ENCODE assay signal across 18 mouse cellular contexts in genomic region chr14:22260033-22260419, GRCm38 (mm10).
DNase-seq lines count a peak whose midpoint lies in the region; ATAC-seq lines count a peak whose summit lies in the region.
"Had no signal": no experiment of that assay in that cellular context is flagged by ENCODE, and none has a peak within 500 bp of the region (broad histone marks: within the 10 kb centered on the region; RNA-seq: fewer than 3 reads in every experiment).

No protein-coding gene starts in this region.

- peaks cover 39% of the 10 kb centered on the region for H3K27me3 ChIP-seq in forebrain, embryonic 12.5 days
- H3K27me3 ChIP-seq in forebrain, embryonic 11.5 days (ENCODE audit: control insufficient read depth, insufficient read depth, low read length) = no peaks in the 10 kb centered on the region
- H3K27me3 ChIP-seq in midbrain, embryonic 12.5 days = no peaks in the 10 kb centered on the region; the same call in 1 of the 2 replicates
- no peaks in the 10 kb centered on the region for H3K27me3 ChIP-seq in midbrain, embryonic 16.5 days (ENCODE audit: control insufficient read depth, insufficient read depth, low read depth, low read length)
- peaks cover 8% of the 10 kb centered on the region for H3K27me3 ChIP-seq in neural tube, embryonic 15.5 days (replicated peaks)
- H3K27me3 ChIP-seq: neural tube, embryonic 12.5 days had no signal

- no peak overlapping the region; the same call in 1 of the 2 replicates for H3K4me2 ChIP-seq in forebrain, embryonic 12.5 days
- H3K4me2 ChIP-seq in forebrain, embryonic 11.5 days (ENCODE audit: low read depth, low read length, severe bottlenecking) = no peak overlapping the region
- H3K4me2 ChIP-seq in midbrain, embryonic 12.5 days (replicated peaks) = no peak overlapping the region
- H3K4me2 ChIP-seq in midbrain, embryonic 16.5 days (ENCODE audit: low read length) = no peak overlapping the region
- H3K4me2 ChIP-seq in neural tube, embryonic 15.5 days = peak overlapping the region; percentile 22; the same call in 1 of the 2 replicates

- H3K9me3 ChIP-seq in forebrain, embryonic 12.5 days = no peaks in the 10 kb centered on the region
- H3K9me3 ChIP-seq in forebrain, embryonic 11.5 days (ENCODE audit: control insufficient read depth, low read length) = no peaks in the 10 kb centered on the region
- H3K9me3 ChIP-seq in midbrain, embryonic 12.5 days = no peaks in the 10 kb centered on the region
- no peaks in the 10 kb centered on the region for H3K9me3 ChIP-seq in midbrain, embryonic 16.5 days (replicated peaks; ENCODE audit: control insufficient read depth, low read length, poor library complexity, severe bottlenecking)
- no peaks in the 10 kb centered on the region for H3K9me3 ChIP-seq in neural tube, embryonic 15.5 days (replicated peaks)
- H3K9me3 ChIP-seq: heart, embryonic 10.5 days; neural tube, embryonic 12.5 days had no signal

- no peak for ATAC-seq in forebrain, embryonic 12.5 days (ENCODE audit: low FRiP score)
- no peak for ATAC-seq in forebrain, embryonic 11.5 days (replicated peaks; ENCODE audit: low FRiP score)
- no peak for ATAC-seq in midbrain, embryonic 12.5 days (ENCODE audit: low FRiP score, low read depth)
- no peak for ATAC-seq in midbrain, embryonic 16.5 days
- no peak for ATAC-seq in neural tube, embryonic 15.5 days (ENCODE audit: low FRiP score)
- ATAC-seq: activated CD4-positive, CD25-positive, alpha-beta regulatory T cell, adult 4 months; CD4-positive, CD25-positive, alpha-beta regulatory T cell, adult 4 months had no signal

- H3K9ac ChIP-seq in forebrain, embryonic 12.5 days = no peak overlapping the region
- H3K9ac ChIP-seq in forebrain, embryonic 11.5 days (ENCODE audit: low read length) = no peak overlapping the region
- no peak overlapping the region for H3K9ac ChIP-seq in midbrain, embryonic 12.5 days (replicated peaks)
- no peak overlapping the region for H3K9ac ChIP-seq in midbrain, embryonic 16.5 days (ENCODE audit: low read depth, low read length)
- no peak overlapping the region for H3K9ac ChIP-seq in neural tube, embryonic 15.5 days (replicated peaks)
- H3K9ac ChIP-seq: liver, embryonic 14.5 days had no signal

- DNase-seq in forebrain, embryonic 11.5 days (ENCODE audit: low spot score) = no peak
- peak; percentile 23 for DNase-seq in kidney, postnatal 10 days
- DNase-seq in kidney, adult 11 months = no peak
- no peak for DNase-seq in layer of hippocampus, adult 18-20 months (ENCODE audit: low spot score in 2 of 2)
- DNase-seq: adrenal gland, postnatal 10 days; cerebellum, adult 9-10 months; gastrocnemius, adult 2 months; kidney, adult 8-10 months had no signal

- WGBS in forebrain, embryonic 12.5 days = 73% methylated on average over 5 of the region's 5 CpGs
- 67% methylated on average over 5 of the region's 5 CpGs for WGBS in forebrain, embryonic 11.5 days
- WGBS in midbrain, embryonic 12.5 days = 55% methylated on average over 5 of the region's 5 CpGs
- 51% methylated on average over 5 of the region's 5 CpGs for WGBS in midbrain, embryonic 16.5 days
- WGBS in neural tube, embryonic 15.5 days = 40% methylated on average over 5 of the region's 5 CpGs

- no peaks in the 10 kb centered on the region for H3K36me3 ChIP-seq in forebrain, embryonic 12.5 days (replicated peaks)
- no peaks in the 10 kb centered on the region for H3K36me3 ChIP-seq in forebrain, embryonic 11.5 days (ENCODE audit: control insufficient read depth, insufficient read depth, low read length)
- H3K36me3 ChIP-seq in midbrain, embryonic 12.5 days = no peaks in the 10 kb centered on the region
- H3K36me3 ChIP-seq in midbrain, embryonic 16.5 days (ENCODE audit: control insufficient read depth, insufficient read depth, low read length) = no peaks in the 10 kb centered on the region
- H3K36me3 ChIP-seq in neural tube, embryonic 15.5 days = no peaks in the 10 kb centered on the region
- H3K36me3 ChIP-seq: heart, embryonic 10.5 days; neural tube, embryonic 12.5 days had no signal

- peaks cover 12% of the 10 kb centered on the region for H3K4me1 ChIP-seq in forebrain, embryonic 12.5 days
- peaks cover 7% of the 10 kb centered on the region; the same call in 1 of the 2 replicates for H3K4me1 ChIP-seq in forebrain, embryonic 11.5 days (replicated peaks; ENCODE audit: control insufficient read depth, insufficient read depth, low read length)
- H3K4me1 ChIP-seq in midbrain, embryonic 12.5 days = peaks cover 11% of the 10 kb centered on the region
- peaks cover 8% of the 10 kb centered on the region; the same call in 1 of the 2 replicates for H3K4me1 ChIP-seq in midbrain, embryonic 16.5 days (ENCODE audit: control insufficient read depth, insufficient read depth, low read length)
- peaks cover 20% of the 10 kb centered on the region for H3K4me1 ChIP-seq in neural tube, embryonic 15.5 days

- H3K4me3 ChIP-seq in forebrain, embryonic 12.5 days (replicated peaks) = no peak overlapping the region
- no peak overlapping the region for H3K4me3 ChIP-seq in forebrain, embryonic 11.5 days (ENCODE audit: low read depth, low read length)
- H3K4me3 ChIP-seq in midbrain, embryonic 12.5 days = no peak overlapping the region
- H3K4me3 ChIP-seq in midbrain, embryonic 16.5 days (ENCODE audit: low read depth, low read length) = no peak overlapping the region
- no peak overlapping the region for H3K4me3 ChIP-seq in neural tube, embryonic 15.5 days (replicated peaks)
- H3K4me3 ChIP-seq: gastrocnemius, adult 2 months; heart, embryonic 10.5 days; neural tube, embryonic 12.5 days had no signal

- peak overlapping the region; percentile 65; the same call in 1 of the 2 replicates for H3K27ac ChIP-seq in forebrain, embryonic 12.5 days
- no peak overlapping the region for H3K27ac ChIP-seq in forebrain, embryonic 11.5 days (ENCODE audit: low read depth, low read length)
- H3K27ac ChIP-seq in midbrain, embryonic 12.5 days (replicated peaks) = peak overlapping the region; percentile 68; the same call in 1 of the 2 replicates
- H3K27ac ChIP-seq in midbrain, embryonic 16.5 days (ENCODE audit: low read length) = no peak overlapping the region
- no peak overlapping the region for H3K27ac ChIP-seq in neural tube, embryonic 15.5 days (replicated peaks)
- H3K27ac ChIP-seq: gastrocnemius, adult 2 months; heart, embryonic 10.5 days; liver, embryonic 14.5 days; macrophage had no signal

Comparison
In these comparisons a context has a peak if more than half of its experiments do, and no peak if none do; other contexts are left out.
1. H3K27ac ChIP-seq: peak in forebrain, embryonic 12.5 days (single experiment) and midbrain, embryonic 12.5 days (single experiment); none in forebrain, embryonic 11.5 days (single experiment), midbrain, embryonic 16.5 days (single experiment) and neural tube, embryonic 15.5 days (single experiment).